Mouse (Mus musculus) cortical plate, adult 2 months (tissue): ENCODE results near the gene Iglon5.
A peak's percentile ranks its signal among the peaks of the same experiment; 100 is the strongest.

Source experiments
- CTCF ChIP-seq: fragments of 200-500 bp; IDR thresholded peaks from 2 replicates; pipeline ENCODE4 v1.5.1; 2011; ENCODE audit warnings: mild to moderate bottlenecking, control low read depth, low read length; ENCODE audit not compliant: insufficient read depth; ENCODE audit errors: extremely low read depth
- POLR2A ChIP-seq: fragments of 200-500 bp; IDR thresholded peaks from 2 replicates; pipeline ENCODE4 v1.6.1; 2011; ENCODE audit warnings: mild to moderate bottlenecking, low read length, control low read depth; ENCODE audit not compliant: insufficient read depth; ENCODE audit errors: extremely low read depth

DNA sequence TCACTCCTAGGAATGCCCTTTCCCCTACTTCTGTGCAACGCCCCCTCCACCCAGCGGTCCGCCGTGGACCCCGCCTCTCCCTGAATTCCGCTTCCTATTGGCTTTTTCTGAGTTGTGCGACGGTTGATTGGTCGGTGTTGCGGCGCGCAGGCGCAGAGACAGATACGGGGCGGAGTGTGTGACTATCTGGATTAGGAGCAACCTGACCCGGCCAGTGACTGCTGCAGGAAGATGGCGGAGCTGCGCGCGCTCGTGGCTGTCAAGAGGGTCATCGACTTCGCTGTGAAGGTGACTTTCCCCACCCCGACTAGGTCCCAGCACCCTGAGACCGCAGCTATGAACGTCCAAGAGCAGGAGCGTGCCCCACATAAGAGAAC lies 46.0 kb downstream of the Iglon5 start, which contains the start of the genes Etfb and Gm45233:
- no peak for TF ChIP-seq CTCF
- peak; percentile 85 for TF ChIP-seq POLR2A
